15 mouse cellular contexts compared by ENCODE assay signal in genomic region chr17:49223651-49224050, GRCm38 (mm10).
DNase-seq lines count a peak whose midpoint lies in the region; ATAC-seq and TF ChIP-seq lines count a peak whose summit lies in the region.
"Had no signal": no experiment of that assay in that cellular context is flagged by ENCODE, and none has a peak within 500 bp of the region (broad histone marks: within the 10 kb centered on the region; RNA-seq: fewer than 3 reads in every experiment).

No protein-coding gene starts in this region.

- peak; percentile 73 for DNase-seq in lung, embryonic 14.5 days
- DNase-seq in lung, postnatal 25 days (ENCODE audit: low spot score), result no peak
- peak; percentile 71 to 77 for DNase-seq in heart, postnatal 10 days
- DNase-seq in lung, postnatal 4 days, result peak; percentile 30 to 40
- no peak for DNase-seq in thymus, postnatal 10 days (ENCODE audit: low spot score in 2 of 2)
- DNase-seq: adrenal gland, adult 2 months; cerebellum, adult 9-10 months; right cerebral cortex, postnatal 14 days had no signal

- WGBS in lung, embryonic 14.5 days, result 53% methylated on average over 2 of the region's 2 CpGs
- WGBS in kidney, embryonic 15.5 days, result 72% methylated on average over 2 of the region's 2 CpGs

- H3K9ac ChIP-seq in lung, embryonic 14.5 days, result no peak overlapping the region
- no peak overlapping the region for H3K9ac ChIP-seq in kidney, embryonic 15.5 days
- H3K9ac ChIP-seq: embryonic facial prominence, embryonic 15.5 days; hindbrain, embryonic 13.5 days; midbrain, embryonic 15.5 days had no signal

- no peaks in the 10 kb centered on the region for H3K36me3 ChIP-seq in lung, embryonic 14.5 days (ENCODE audit: insufficient read depth)
- no peaks in the 10 kb centered on the region for H3K36me3 ChIP-seq in kidney, embryonic 15.5 days
- H3K36me3 ChIP-seq: embryonic facial prominence, embryonic 15.5 days; G1E; hindbrain, embryonic 13.5 days; midbrain, embryonic 15.5 days had no signal

- no peak for TF ChIP-seq CTCF in lung, embryonic 14.5 days (IDR thresholded peaks at IDR 0.05; ENCODE audit: low read depth)

- ATAC-seq in lung, embryonic 14.5 days (ENCODE audit: insufficient read depth), result peak; percentile 44; the same call in 1 of the 2 replicates
- ATAC-seq in kidney, embryonic 15.5 days (replicated peaks; ENCODE audit: low FRiP score), result no peak
- no peak for ATAC-seq in granulocyte monocyte progenitor cell, adult 5-6 weeks (replicated peaks; ENCODE audit: poor library complexity, severe bottlenecking)
- ATAC-seq: midbrain, embryonic 15.5 days had no signal

- H3K27me3 ChIP-seq in lung, embryonic 14.5 days (ENCODE audit: insufficient read depth, low read length), result no peaks in the 10 kb centered on the region
- no peaks in the 10 kb centered on the region; the same call in 1 of the 2 replicates for H3K27me3 ChIP-seq in kidney, embryonic 15.5 days
- H3K27me3 ChIP-seq: embryonic facial prominence, embryonic 15.5 days; midbrain, embryonic 15.5 days had no signal

- no peak overlapping the region for H3K27ac ChIP-seq in lung, embryonic 14.5 days (ENCODE audit: low read depth)
- H3K27ac ChIP-seq in kidney, embryonic 15.5 days, result 0 out of 2 replicates have a peak overlapping the region, but pooled peaks have one; percentile 7
- H3K27ac ChIP-seq: embryonic facial prominence, embryonic 15.5 days; hindbrain, embryonic 13.5 days; midbrain, embryonic 15.5 days had no signal

- intact Hi-C loops in heart, postnatal 10 days (cut with DNase I), result no loop called here

- no peaks in the 10 kb centered on the region for H3K9me3 ChIP-seq in lung, embryonic 14.5 days (ENCODE audit: low read depth, low read length)
- H3K9me3 ChIP-seq in kidney, embryonic 15.5 days (replicated peaks), result no peaks in the 10 kb centered on the region
- H3K9me3 ChIP-seq: embryonic facial prominence, embryonic 15.5 days; hindbrain, embryonic 13.5 days; midbrain, embryonic 15.5 days had no signal

- H3K4me2 ChIP-seq in lung, embryonic 14.5 days, result no peak overlapping the region
- H3K4me2 ChIP-seq in kidney, embryonic 15.5 days, result no peak overlapping the region
- H3K4me2 ChIP-seq: embryonic facial prominence, embryonic 15.5 days; hindbrain, embryonic 13.5 days; liver, embryonic 11.5 days; midbrain, embryonic 15.5 days had no signal

- H3K4me3 ChIP-seq in lung, embryonic 14.5 days (ENCODE audit: low read depth, low read length), result no peak overlapping the region
- no peak overlapping the region for H3K4me3 ChIP-seq in kidney, embryonic 15.5 days (replicated peaks)
- H3K4me3 ChIP-seq: embryonic facial prominence, embryonic 15.5 days; hindbrain, embryonic 13.5 days; midbrain, embryonic 15.5 days had no signal

- H3K4me1 ChIP-seq in lung, embryonic 14.5 days (ENCODE audit: insufficient read depth), result peaks cover 3% of the 10 kb centered on the region; the same call in 1 of the 2 replicates
- peaks cover 7% of the 10 kb centered on the region; the same call in 1 of the 2 replicates for H3K4me1 ChIP-seq in kidney, embryonic 15.5 days
- H3K4me1 ChIP-seq: midbrain, embryonic 15.5 days had no signal

Comparison
In these comparisons a context has a peak if more than half of its experiments do, and no peak if none do; other contexts are left out.
1. DNase-seq: peak in lung, embryonic 14.5 days (single experiment), heart, postnatal 10 days (2 of 2) and lung, postnatal 4 days (2 of 2); none in lung, postnatal 25 days (single experiment) and thymus, postnatal 10 days (0 of 2).